Mouse (Mus musculus) limb, embryonic 10.5 days (tissue): ENCODE measurements around the gene Fto. TPM values are rescaled to one million over a fixed set of nuclear protein-coding genes. Genes with fewer than 3 reads are reported as not detected.
A peak's percentile ranks its signal among the peaks of the same experiment; 100 is the strongest.

Source experiments
- DNase-seq: peaks from one replicate; pipeline ENCODE4 v3.0.0-alpha.2; 2017; ENCODE audit warnings: low spot score
- H3K27ac ChIP-seq: fragments of 300-500 bp; sonication (generic); 2 replicates; pipeline ENCODE4 v1.5.1; 2016; ENCODE audit warnings: mild to moderate bottlenecking
- H3K27me3 ChIP-seq: fragments of 300-500 bp; sonication (generic); 2 replicates; pipeline ENCODE4 v1.6.1; 2016; ENCODE audit warnings: low read depth, mild to moderate bottlenecking; ENCODE audit not compliant: poor library complexity, severe bottlenecking
- H3K36me3 ChIP-seq: fragments of 300-500 bp; sonication (generic); 2 replicates; pipeline ENCODE4 v1.6.1; 2016; ENCODE audit warnings: mild to moderate bottlenecking, moderate library complexity
- H3K4me1 ChIP-seq: fragments of 300-500 bp; sonication (generic); 2 replicates; pipeline ENCODE4 v1.6.1; 2016
- H3K4me3 ChIP-seq: fragments of 300-500 bp; sonication (generic); 2 replicates; pipeline ENCODE4 v1.5.1; 2016; ENCODE audit warnings: mild to moderate bottlenecking, moderate library complexity
- H3K9me3 ChIP-seq: fragments of 300-500 bp; sonication (generic); replicated peaks from 2 replicates; pipeline ENCODE4 v1.6.1; 2016; ENCODE audit warnings: mild to moderate bottlenecking
- WGBS: fragments of 180-500 bp; shearing (Covaris S2); methylation state at CpG from one replicate; pipeline ENCODE4 v1.1.7; 2016; 5-methylcytosine and 5-hydroxymethylcytosine counted together
- polyA plus RNA-seq: library from polyadenylated mRNA; unstranded; fragments of >200 nt; fragmentation: Nextera tagmentation; extraction: Ambion mirVana; gene quantifications from 2 replicates; pipeline ENCODE4 v1.2.1, GENCODE M21; 2016

Gene Fto
- 82.4 and 100 TPM in 2 replicates for polyA plus RNA-seq

DNA sequence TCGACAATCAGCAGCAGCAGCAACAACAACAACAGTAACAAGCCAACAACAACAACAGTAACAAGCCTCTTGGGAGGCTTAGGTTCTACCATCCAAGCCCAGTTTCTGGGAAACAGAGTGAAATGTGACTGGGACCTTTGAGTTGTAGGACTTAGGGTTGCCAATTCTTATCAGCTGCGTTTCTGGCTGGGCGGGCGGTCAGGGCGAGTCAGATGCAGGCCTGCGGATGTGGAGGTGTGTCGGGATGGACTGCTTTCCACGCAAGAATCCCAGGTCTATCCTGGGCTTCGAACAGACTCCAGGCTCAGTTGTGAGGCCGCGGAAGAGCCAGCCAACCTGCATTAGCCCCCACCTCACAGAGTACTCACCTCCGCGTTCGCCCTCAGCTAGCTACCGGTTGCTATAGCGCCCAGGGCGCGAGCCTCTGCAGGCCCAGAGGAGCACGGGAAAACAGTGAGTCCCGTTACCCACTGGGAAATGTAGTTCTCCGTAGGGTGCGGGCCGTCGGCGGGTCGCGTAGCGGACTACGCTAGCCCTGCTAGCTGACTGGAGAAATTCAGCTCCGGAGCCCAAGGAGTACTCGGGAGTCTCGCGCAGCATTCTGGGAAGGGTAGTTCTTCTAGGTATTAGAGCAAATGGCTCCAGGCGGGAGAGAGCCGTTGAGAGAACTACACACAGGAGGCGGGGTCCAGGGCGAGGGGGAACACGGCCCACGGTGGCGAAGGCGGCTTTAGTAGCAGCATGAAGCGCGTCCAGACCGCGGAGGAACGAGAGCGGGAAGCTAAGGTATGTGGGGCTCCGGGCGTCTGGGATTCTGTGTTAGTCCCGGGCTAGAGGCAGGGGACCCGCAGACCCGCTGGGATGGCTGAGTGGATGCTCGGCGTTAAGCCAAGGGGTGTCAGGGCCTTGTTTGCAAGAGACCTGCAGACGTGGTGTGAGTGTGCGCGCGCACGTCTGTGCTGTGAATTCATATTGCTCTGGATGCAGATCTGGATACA, at the start of gene Fto, which contains the start of gene Rpgrip1l:
Fto (plus strand) TSS at position 691 of the 998 bp plus-strand sequence.
Rpgrip1l (minus strand) TSS at position 428 of the 998 bp plus-strand sequence.
- WGBS: 1% methylated on average over 59 of the region's 59 CpGs
- 0 out of 2 replicates have a peak, but pooled peaks cover 8% of the 10 kb centered on the region for H3K36me3 ChIP-seq
- H3K27ac ChIP-seq: peak within 1 kb of the TSS; percentile 94
- no peaks in the 10 kb centered on the region for H3K27me3 ChIP-seq
- peak within 1 kb of the TSS; percentile 66 for H3K4me3 ChIP-seq
- peaks cover 19% of the 10 kb centered on the region for H3K4me1 ChIP-seq
- H3K9me3 ChIP-seq: no peaks in the 10 kb centered on the region
- DNase-seq: peak; percentile 95

DNA sequence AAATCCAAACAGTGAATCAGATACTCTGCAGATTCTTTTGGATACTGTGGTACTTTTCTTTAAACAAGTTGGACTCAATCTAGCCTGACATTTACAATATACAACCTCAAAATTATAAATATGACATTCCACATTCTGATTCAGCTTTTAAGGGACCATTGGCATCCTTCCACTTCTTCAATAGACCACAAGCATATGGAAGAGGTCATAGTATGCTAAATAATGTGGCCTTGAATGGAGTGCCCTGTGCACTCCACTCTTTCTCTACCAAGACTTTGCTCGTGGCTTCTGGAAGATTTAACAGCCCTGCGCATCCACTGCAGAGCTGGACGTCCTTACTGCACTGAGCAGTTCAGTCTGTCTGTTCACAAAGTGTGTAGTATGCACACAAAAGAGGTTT, 49.4 kb upstream of the Fto start:
- DNase-seq: no peak
- WGBS: 85% methylated on average over 3 of the region's 3 CpGs
- Histone ChIP-seq H3K4me1 (no peaks in the 10 kb centered on the region), H3K27me3 (no peaks in the 10 kb centered on the region), H3K4me3 (no peak overlapping the region), H3K36me3 (0 out of 2 replicates have a peak, but pooled peaks cover 5% of the 10 kb centered on the region), H3K9me3 (no peaks in the 10 kb centered on the region), H3K27ac (no peak overlapping the region)

DNA sequence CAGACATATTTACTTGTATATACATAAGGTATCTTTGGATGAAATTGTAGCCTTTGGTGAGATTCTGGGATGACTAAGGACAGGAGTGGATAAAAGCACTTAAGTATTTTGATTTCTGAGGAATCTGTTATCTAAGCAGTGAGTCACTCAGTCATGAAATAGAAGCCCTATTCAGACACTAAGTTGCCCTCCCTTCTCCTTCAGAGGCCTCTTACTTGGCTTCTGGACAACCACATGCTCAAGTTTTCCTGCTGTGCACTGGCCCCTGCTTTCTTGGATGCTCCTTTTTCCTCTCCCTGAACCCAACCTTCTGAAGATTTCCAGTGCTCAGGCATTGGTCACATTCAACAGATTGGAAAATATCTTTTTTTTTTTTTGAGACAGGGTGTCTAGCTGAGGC, 48.8 kb upstream of the Fto start:
- Histone ChIP-seq H3K9me3 (no peaks in the 10 kb centered on the region), H3K4me3 (no peak overlapping the region), H3K27me3 (no peaks in the 10 kb centered on the region), H3K36me3 (0 out of 2 replicates have a peak, but pooled peaks cover 5% of the 10 kb centered on the region), H3K27ac (no peak overlapping the region), H3K4me1 (no peaks in the 10 kb centered on the region)
- no peak for DNase-seq

DNA sequence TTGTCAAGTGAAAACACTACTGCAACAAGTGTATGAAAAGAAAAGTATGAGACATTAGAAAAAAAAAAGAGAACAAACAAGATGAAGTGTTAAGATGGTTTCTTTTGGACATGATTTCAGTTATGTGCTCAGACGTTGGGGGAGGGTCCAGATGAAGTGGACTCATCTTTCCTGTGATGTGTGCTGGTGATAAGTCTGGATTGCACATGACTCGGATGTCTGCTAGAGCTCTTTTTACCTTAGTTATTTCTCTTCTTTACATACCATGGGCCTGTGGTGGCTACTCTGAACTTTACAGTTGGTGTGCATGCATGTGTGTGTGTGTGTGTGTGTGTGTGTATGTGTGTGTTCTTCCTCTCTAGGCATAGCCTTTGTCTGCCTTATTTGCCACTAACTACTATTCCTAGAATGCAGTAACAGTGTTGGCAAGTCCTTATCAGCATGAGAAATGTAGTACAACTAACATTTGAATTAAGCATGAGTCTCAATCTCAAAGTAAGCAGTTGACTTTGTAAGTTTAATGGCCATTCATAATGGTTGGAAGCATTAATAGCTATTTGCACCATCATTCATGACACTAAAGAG, 43.9 kb upstream of the Fto start:
- no peaks in the 10 kb centered on the region for H3K4me1 ChIP-seq
- no peak overlapping the region for H3K27ac ChIP-seq
- no peaks in the 10 kb centered on the region for H3K9me3 ChIP-seq
- whole genome bisulfite sequencing: 85% methylated on average over 2 of the region's 2 CpGs
- no peak overlapping the region for H3K4me3 ChIP-seq
- no peaks in the 10 kb centered on the region for H3K27me3 ChIP-seq
- H3K36me3 ChIP-seq: 0 out of 2 replicates have a peak, but pooled peaks cover 5% of the 10 kb centered on the region
- no peak for DNase-seq

DNA sequence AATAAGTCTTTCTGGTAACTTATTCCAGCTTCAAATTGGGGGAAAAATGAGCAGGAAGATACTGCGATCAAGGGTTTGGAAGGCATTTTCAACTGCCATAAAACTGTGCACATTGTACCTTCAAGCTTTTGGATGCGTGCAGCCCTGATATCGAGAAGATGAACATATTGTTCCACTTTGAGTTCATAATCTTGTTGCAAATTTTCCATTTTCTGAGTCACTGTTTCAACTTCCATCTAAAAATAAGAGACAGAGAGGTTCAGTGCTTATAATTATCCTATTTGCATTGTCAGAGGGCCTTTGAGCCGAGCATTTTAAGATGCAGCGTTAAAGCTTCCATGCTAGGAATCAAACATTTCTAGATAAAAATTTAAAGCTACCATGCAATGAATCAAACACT, 39.8 kb upstream of the Fto start:
- Histone ChIP-seq H3K9me3 (no peaks in the 10 kb centered on the region), H3K4me3 (no peak overlapping the region), H3K27ac (no peak overlapping the region), H3K36me3 (peaks cover 8% of the 10 kb centered on the region; the same call in 1 of the 2 replicates), H3K27me3 (no peaks in the 10 kb centered on the region), H3K4me1 (no peaks in the 10 kb centered on the region)
- no peak for DNase-seq
- 93% methylated on average over 5 of the region's 5 CpGs for WGBS

DNA sequence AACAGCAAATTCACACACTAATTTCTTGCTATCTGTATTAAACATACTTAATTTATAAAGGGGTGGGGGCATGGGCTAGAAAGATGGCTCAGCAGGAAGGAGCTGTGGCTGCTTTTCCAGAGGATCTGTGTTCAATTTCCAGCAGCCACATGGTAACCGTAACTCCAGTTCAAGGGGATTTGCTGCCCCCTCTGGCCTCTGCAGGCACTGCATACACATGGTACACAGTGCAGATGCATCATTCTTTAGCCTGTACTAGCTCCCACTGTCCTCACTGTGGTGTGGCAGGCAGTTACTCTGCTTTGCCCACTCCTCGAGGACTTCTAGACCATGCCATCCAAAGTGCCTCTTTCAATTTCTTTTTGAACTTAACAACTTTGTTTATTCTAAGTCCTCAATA, 37.0 kb upstream of the Fto start:
- H3K27ac ChIP-seq: no peak overlapping the region
- peaks cover 8% of the 10 kb centered on the region; the same call in 1 of the 2 replicates for H3K36me3 ChIP-seq
- DNase-seq: no peak
- H3K4me1 ChIP-seq: no peaks in the 10 kb centered on the region
- H3K27me3 ChIP-seq: no peaks in the 10 kb centered on the region
- H3K4me3 ChIP-seq: no peak overlapping the region
- H3K9me3 ChIP-seq: no peaks in the 10 kb centered on the region
- 92% methylated on average over 2 of the region's 2 CpGs for WGBS

DNA sequence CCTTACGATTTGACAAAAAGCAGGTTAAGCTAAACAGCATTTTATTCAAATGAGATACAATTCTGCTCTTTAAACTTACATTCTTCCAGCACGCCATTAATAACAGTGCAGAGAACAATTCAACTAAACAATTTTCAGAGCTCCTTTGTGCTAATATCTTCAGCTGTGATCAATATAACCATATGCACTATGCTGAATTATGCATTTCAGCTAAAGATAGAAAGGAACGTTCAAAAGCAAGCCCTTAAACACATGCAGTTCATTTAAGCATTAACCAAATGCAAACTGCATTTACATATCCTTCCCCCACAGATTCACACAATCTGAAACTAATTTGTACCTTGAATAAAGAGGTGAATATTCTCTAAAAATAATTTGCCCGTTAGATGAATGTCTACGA, 35.3 kb upstream of the Fto start:
- Histone ChIP-seq H3K27ac (no peak overlapping the region), H3K4me3 (no peak overlapping the region), H3K27me3 (no peaks in the 10 kb centered on the region), H3K36me3 (peaks cover 8% of the 10 kb centered on the region; the same call in 1 of the 2 replicates), H3K4me1 (no peaks in the 10 kb centered on the region), H3K9me3 (no peaks in the 10 kb centered on the region)
- DNase-seq: no peak
- WGBS: 89% methylated on average over 5 of the region's 5 CpGs

DNA sequence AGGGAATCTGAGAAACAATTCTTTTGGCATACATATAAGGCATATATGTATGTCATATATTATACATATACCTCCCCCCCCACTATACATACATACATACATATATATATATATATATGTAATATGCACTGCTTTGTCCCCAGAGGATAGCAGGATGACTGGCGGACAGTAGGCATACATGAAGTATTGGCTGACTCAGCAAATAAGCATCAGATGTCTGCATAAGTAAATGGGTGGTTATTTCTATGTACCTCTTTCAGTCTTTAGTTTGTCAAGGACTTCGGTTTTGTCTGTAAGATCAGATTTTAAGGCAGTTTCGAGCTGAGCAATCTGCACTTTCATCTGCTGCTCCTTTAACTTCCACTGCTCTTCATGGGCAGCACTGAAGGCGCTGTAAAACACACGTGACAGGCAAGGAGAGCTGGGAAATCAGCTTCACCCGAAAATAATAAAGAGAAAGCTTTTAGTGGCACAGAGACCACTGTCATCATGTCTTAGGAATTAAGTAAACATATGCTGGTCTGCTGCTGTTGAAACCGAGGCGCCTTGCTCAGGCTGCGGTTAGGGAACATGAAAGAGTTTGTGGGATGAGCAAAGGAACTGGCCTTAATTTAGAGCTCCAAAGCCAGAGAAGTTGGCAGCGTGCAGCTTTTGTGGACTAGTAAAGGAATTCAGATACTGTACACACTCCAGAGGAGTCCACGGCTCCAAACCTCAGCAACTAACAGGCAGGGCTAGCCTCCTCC, 32.7 kb upstream of the Fto start:
- H3K27me3 ChIP-seq: no peaks in the 10 kb centered on the region
- H3K27ac ChIP-seq: no peak overlapping the region
- no peaks in the 10 kb centered on the region for H3K9me3 ChIP-seq
- 0 out of 2 replicates have a peak, but pooled peaks cover 4% of the 10 kb centered on the region for H3K36me3 ChIP-seq
- H3K4me1 ChIP-seq: no peaks in the 10 kb centered on the region
- no peak for DNase-seq
- 80% methylated on average over 11 of the region's 11 CpGs for whole genome bisulfite sequencing
- H3K4me3 ChIP-seq: no peak overlapping the region

DNA sequence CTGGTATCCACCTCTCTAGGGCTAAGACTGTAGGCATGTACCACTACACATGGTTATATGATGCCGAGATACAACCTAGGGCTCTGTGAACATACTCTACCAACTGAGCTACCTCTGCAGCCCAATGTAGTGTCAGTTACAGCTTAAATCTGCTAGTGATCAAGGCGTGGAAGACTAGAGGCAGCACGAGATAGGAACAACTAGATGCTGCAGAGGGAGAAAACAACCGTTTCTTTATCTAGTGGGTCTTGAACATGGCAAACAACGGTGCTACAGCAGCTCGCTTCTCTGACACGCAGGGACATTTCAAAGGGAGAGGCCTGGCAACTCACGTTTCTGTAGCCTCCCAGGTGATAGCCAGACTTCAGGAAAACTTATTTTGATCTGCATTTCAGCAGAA, 31.8 kb upstream of the Fto start:
- Histone ChIP-seq H3K4me3 (no peak overlapping the region), H3K9me3 (no peaks in the 10 kb centered on the region), H3K4me1 (no peaks in the 10 kb centered on the region), H3K27ac (no peak overlapping the region), H3K36me3 (no peaks in the 10 kb centered on the region), H3K27me3 (no peaks in the 10 kb centered on the region)
- DNase-seq: no peak
- 82% methylated on average over 8 of the region's 8 CpGs for WGBS

DNA sequence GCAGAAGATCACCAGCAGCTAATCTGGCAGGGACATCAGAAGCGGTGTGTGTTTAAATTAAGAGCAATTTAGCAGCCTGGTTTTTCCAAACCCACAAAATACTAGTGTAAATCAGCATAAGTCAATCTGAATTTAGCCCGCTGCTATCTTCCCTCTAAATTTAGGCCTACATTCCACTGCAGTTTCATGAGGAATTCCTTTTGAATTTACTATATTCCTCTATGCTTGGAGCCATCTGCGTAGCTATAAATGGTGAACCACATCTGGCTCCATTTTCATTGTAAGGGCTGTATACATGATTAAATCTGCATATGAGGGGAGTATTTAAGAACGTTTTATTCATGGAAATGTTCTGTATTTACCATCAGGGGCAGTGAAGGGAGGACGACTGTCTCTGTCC, 30.7 kb upstream of the Fto start:
- Histone ChIP-seq H3K27ac (no peak overlapping the region), H3K27me3 (no peaks in the 10 kb centered on the region), H3K4me3 (no peak overlapping the region), H3K4me1 (no peaks in the 10 kb centered on the region), H3K9me3 (no peaks in the 10 kb centered on the region), H3K36me3 (no peaks in the 10 kb centered on the region)
- no peak for DNase-seq
- 79% methylated on average over 5 of the region's 5 CpGs for WGBS

DNA sequence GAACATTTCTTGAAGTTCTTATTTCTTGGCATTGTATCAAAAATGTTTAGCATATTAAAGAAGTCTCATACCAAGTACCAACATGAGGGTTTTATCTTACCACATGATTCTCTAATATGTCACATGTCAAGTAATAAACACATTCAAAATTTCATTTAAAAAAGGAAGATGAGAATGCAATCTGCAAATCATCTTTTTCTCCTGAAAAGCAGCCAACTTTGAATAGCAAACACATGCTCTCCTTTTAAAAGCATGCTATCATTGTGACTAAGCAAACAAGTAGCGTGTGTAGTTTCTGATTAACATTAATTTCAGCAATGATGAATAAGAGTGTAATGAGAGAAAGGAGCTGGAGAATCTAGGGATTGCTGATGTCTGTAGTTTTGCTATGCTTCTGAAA, 29.5 kb upstream of the Fto start:
- Histone ChIP-seq H3K9me3 (no peaks in the 10 kb centered on the region), H3K27me3 (no peaks in the 10 kb centered on the region), H3K27ac (no peak overlapping the region), H3K4me1 (no peaks in the 10 kb centered on the region), H3K36me3 (no peaks in the 10 kb centered on the region), H3K4me3 (no peak overlapping the region)
- DNase-seq: no peak
- WGBS: 94% methylated on average over 1 of the region's 1 CpGs

DNA sequence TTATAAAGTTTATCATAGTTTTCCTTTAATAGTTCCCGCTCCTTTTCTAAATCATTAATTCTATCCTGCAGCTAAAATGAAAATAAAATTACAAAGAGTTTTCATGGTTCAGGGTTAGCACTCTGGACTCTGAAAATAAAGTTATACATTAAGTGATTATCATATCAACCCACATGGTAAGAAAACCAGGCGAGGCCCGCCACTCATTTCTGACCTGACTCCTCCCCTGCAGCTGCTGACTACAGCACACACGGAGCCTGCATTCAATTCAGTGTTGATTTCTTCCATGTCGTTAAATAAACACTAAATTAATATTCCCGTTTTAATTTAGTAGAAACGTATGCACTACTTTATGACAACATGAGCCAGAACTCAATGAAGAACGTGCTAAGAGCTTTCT, 27.1 kb upstream of the Fto start:
- DNase-seq: no peak
- H3K9me3 ChIP-seq: no peaks in the 10 kb centered on the region
- peaks cover 7% of the 10 kb centered on the region; the same call in 1 of the 2 replicates for H3K4me1 ChIP-seq
- H3K36me3 ChIP-seq: no peaks in the 10 kb centered on the region
- no peak overlapping the region for H3K4me3 ChIP-seq
- WGBS: 88% methylated on average over 8 of the region's 8 CpGs
- H3K27me3 ChIP-seq: no peaks in the 10 kb centered on the region
- H3K27ac ChIP-seq: no peak overlapping the region
